In genomic region chr9:57767231-57767630, GRCm38 (mm10) we compare ENCODE assay signal across 18 mouse cellular contexts. TPM values are rescaled to one million over a fixed set of nuclear protein-coding genes. Genes with fewer than 3 reads are reported as not detected.
DNase-seq lines count a peak whose midpoint lies in the region; ATAC-seq and TF ChIP-seq lines count a peak whose summit lies in the region.
"Had no signal": no experiment of that assay in that cellular context is flagged by ENCODE, and none has a peak within 500 bp of the region (broad histone marks: within the 10 kb centered on the region; RNA-seq: fewer than 3 reads in every experiment).

No protein-coding gene starts in this region.

- no peak overlapping the region for H3K4me2 ChIP-seq in heart, postnatal 0 days (ENCODE audit: low read depth, low read length)

- peak overlapping the region; percentile 100 for H3K27ac ChIP-seq in heart, embryonic 10.5 days
- peak overlapping the region; percentile 40; the same call in 1 of the 2 replicates for H3K27ac ChIP-seq in heart, postnatal 0 days (ENCODE audit: low read depth)
- H3K27ac ChIP-seq in testis, adult 2 months (ENCODE audit: control insufficient read depth, insufficient read depth, low read depth, low read length) = no peak overlapping the region
- H3K27ac ChIP-seq: embryonic facial prominence, embryonic 13.5 days; intestine, embryonic 15.5 days; limb, embryonic 12.5 days; lung, embryonic 15.5 days had no signal

- no peaks in the 10 kb centered on the region for H3K27me3 ChIP-seq in heart, embryonic 10.5 days (ENCODE audit: insufficient read depth, poor library complexity, severe bottlenecking)
- H3K27me3 ChIP-seq in heart, postnatal 0 days (ENCODE audit: control insufficient read depth, insufficient read depth, low read length) = no peaks in the 10 kb centered on the region
- H3K27me3 ChIP-seq in testis, adult 2 months (ENCODE audit: control insufficient read depth, insufficient read depth, low read length) = no peaks in the 10 kb centered on the region
- H3K27me3 ChIP-seq: embryonic facial prominence, embryonic 13.5 days; hindbrain, embryonic 15.5 days; intestine, embryonic 15.5 days; limb, embryonic 12.5 days; lung, embryonic 15.5 days had no signal

- H3K4me3 ChIP-seq in heart, embryonic 10.5 days = peak overlapping the region; percentile 31; the same call in 1 of the 2 replicates
- H3K4me3 ChIP-seq in heart, postnatal 0 days (ENCODE audit: low read depth, low read length) = no peak overlapping the region
- peak overlapping the region; percentile 89 for H3K4me3 ChIP-seq in testis, adult 2 months (ENCODE audit: control insufficient read depth, low read depth, low read length)
- H3K4me3 ChIP-seq: embryonic facial prominence, embryonic 13.5 days; hindbrain, embryonic 15.5 days; intestine, embryonic 15.5 days; limb, embryonic 12.5 days had no signal

- H3K36me3 ChIP-seq in heart, embryonic 10.5 days = no peaks in the 10 kb centered on the region
- no peaks in the 10 kb centered on the region for H3K36me3 ChIP-seq in heart, postnatal 0 days (replicated peaks; ENCODE audit: control insufficient read depth, insufficient read depth, low read length)
- no peaks in the 10 kb centered on the region for H3K36me3 ChIP-seq in testis, adult 2 months (ENCODE audit: control insufficient read depth, insufficient read depth, low read length)
- H3K36me3 ChIP-seq: embryonic facial prominence, embryonic 13.5 days; hindbrain, embryonic 15.5 days; intestine, embryonic 15.5 days; limb, embryonic 12.5 days; lung, embryonic 15.5 days; midbrain, embryonic 10.5 days had no signal

- no peak for TF ChIP-seq POLR2A in testis, adult 2 months (IDR thresholded peaks at IDR 0.05; ENCODE audit: control insufficient read depth, low read depth, low read length)

- no peak for TF ChIP-seq CTCF in heart, postnatal 0 days (IDR thresholded peaks at IDR 0.05; ENCODE audit: low read depth)
- no peak for TF ChIP-seq CTCF in testis, adult 2 months (IDR thresholded peaks at IDR 0.05; ENCODE audit: control insufficient read depth, insufficient read depth, insufficient replicate concordance, low read depth, low read length)

- intact Hi-C loops in heart, postnatal 10 days (cut with DNase I) = loop anchor here (10.0 kb wide), 2 partner anchors 242 to 622 kb away; partner anchors contain the start of genes Cox5a and Neil1

- H3K4me1 ChIP-seq in heart, embryonic 10.5 days = peaks cover 75% of the 10 kb centered on the region
- H3K4me1 ChIP-seq in heart, postnatal 0 days (ENCODE audit: control insufficient read depth, insufficient read depth) = peaks cover 43% of the 10 kb centered on the region
- H3K4me1 ChIP-seq in testis, adult 2 months (ENCODE audit: control insufficient read depth, insufficient read depth, low read length) = peaks cover 17% of the 10 kb centered on the region

- 83% methylated on average over 4 of the region's 4 CpGs for WGBS in heart, embryonic 10.5 days
- WGBS in heart, postnatal 0 days = 69% methylated on average over 4 of the region's 4 CpGs

- H3K9ac ChIP-seq in heart, postnatal 0 days (replicated peaks; ENCODE audit: low read depth, low read length) = no peak overlapping the region
- H3K9ac ChIP-seq: hindbrain, embryonic 15.5 days; limb, embryonic 12.5 days had no signal

- ATAC-seq in heart, postnatal 0 days (ENCODE audit: insufficient read depth, low read depth) = no peak
- ATAC-seq: forebrain, embryonic 16.5 days; intestine, embryonic 15.5 days had no signal

- no peak for DNase-seq in heart, embryonic 10.5 days (ENCODE audit: low spot score)
- no peak for DNase-seq in heart, postnatal 4 days
- peak; percentile 37 for DNase-seq in heart, postnatal 0 days (ENCODE audit: low spot score)
- no peak for DNase-seq in heart, postnatal 10 days
- no peak for DNase-seq in testis, postnatal 10 days (ENCODE audit: low spot score)
- DNase-seq in urinary bladder, postnatal 4 days (ENCODE audit: low spot score in 2 of 2) = no peak
- DNase-seq: adrenal gland, postnatal 14 days; cerebellum, adult 9-11 months; lung, postnatal 4 days; right cerebral cortex, postnatal 14 days had no signal

- no peaks in the 10 kb centered on the region for H3K9me3 ChIP-seq in heart, embryonic 10.5 days
- no peaks in the 10 kb centered on the region for H3K9me3 ChIP-seq in heart, postnatal 0 days (replicated peaks; ENCODE audit: control insufficient read depth, low read length)
- H3K9me3 ChIP-seq: embryonic facial prominence, embryonic 13.5 days; hindbrain, embryonic 15.5 days; intestine, embryonic 15.5 days; limb, embryonic 12.5 days; lung, embryonic 15.5 days; midbrain, embryonic 10.5 days had no signal

- TF ChIP-seq EP300 in heart, postnatal 0 days (IDR thresholded peaks at IDR 0.05; ENCODE audit: low read depth) = no peak

RNA-seq across cellular contexts. Expression of gene Clk3, which starts 1.6 kb away (rescaled TPM):
- polyA plus RNA-seq in heart, embryonic 10.5 days (2016; fragmentation: Nextera tagmentation; extraction: Ambion mirVana) = 70.6 and 79.7 TPM in 2 replicates
- total RNA-seq in heart, postnatal 4 days (2021) = 10 to 100 TPM; 43.5 to 49.1 TPM
- total RNA-seq in heart, postnatal 0 days (2014; rRNA removed; ENCODE audit: low replicate concordance) = 27.5 and 40.8 TPM in 2 replicates
- polyA plus RNA-seq in heart, postnatal 0 days (2015; fragmentation: Nextera tagmentation; extraction: Ambion mirVana) = 31.9 and 34.8 TPM in 2 replicates
- total RNA-seq in heart, postnatal 10 days (2021) = 10 to 100 TPM; 35.2 to 37.9 TPM
- polyA plus RNA-seq in testis, adult 2 months (2012; rRNA removed) = 197 and 224 TPM in 2 replicates

RNA-seq across cellular contexts. Expression of gene Edc3, which starts 58.9 kb away (rescaled TPM):
- polyA plus RNA-seq in heart, embryonic 10.5 days (2016; fragmentation: Nextera tagmentation; extraction: Ambion mirVana) = 24.7 and 28.5 TPM in 2 replicates
- total RNA-seq in heart, postnatal 4 days (2021) = 10 to 100 TPM in 1 of 2 experiments, 1 to 10 TPM in 1; 8.9 to 10.0 TPM
- total RNA-seq in heart, postnatal 0 days (2014; rRNA removed; ENCODE audit: low replicate concordance) = 3.7 and 4.8 TPM in 2 replicates
- 9.5 and 10.6 TPM in 2 replicates for polyA plus RNA-seq in heart, postnatal 0 days (2015; fragmentation: Nextera tagmentation; extraction: Ambion mirVana)
- total RNA-seq in heart, postnatal 10 days (2021) = 10 to 100 TPM in 1 of 2 experiments, 1 to 10 TPM in 1; 8.2 to 10.3 TPM
- 8.0 and 8.1 TPM in 2 replicates for polyA plus RNA-seq in testis, adult 2 months (2012; rRNA removed)
